Mouse (Mus musculus) liver, embryonic 14.5 days (tissue): ENCODE measurements at regions not wholly inside any gene's neighbourhood (a gene's known extent, or its start where the extent isn't known, plus 50 kb on each side); places are given as distances from the start of the nearest gene placed in this dataset.
"Not testable (repeated sequence)": the region's sequence is repeated elsewhere in the genome, so short reads cannot be mapped to it uniquely, and the experiment has no call there.

Experiments used
- ATAC-seq: fragments of 200-750 bp; cut with Nextera tagmentation; 2 replicates; pipeline ENCODE4 v1.8.0; 2017; ENCODE audit warnings: moderate number of reproducible peaks, mild to moderate bottlenecking, moderate library complexity; ENCODE audit not compliant: insufficient read depth
- DNase-seq, 3 experiments: peaks; one replicate each; pipeline ENCODE4 v3.0.0-alpha.2; 2012 to 2013; ENCODE audit warnings: low read depth in 3 of 3, low spot score in 3 of 3
- H3K27ac ChIP-seq: fragments of 300-500 bp; sonication (generic); 2 replicates; pipeline ENCODE4 v1.5.1; 2014; ENCODE audit warnings: moderate library complexity, mild to moderate bottlenecking, control low read depth, inconsistent platforms
- H3K27me3 ChIP-seq: fragments of 300-500 bp; sonication (generic); 2 replicates; pipeline ENCODE4 v1.6.1; 2014; ENCODE audit warnings: mild to moderate bottlenecking, low read length, moderate library complexity; ENCODE audit not compliant: control insufficient read depth, insufficient read depth
- H3K36me3 ChIP-seq: fragments of 300-500 bp; sonication (generic); replicated peaks from 2 replicates; pipeline ENCODE4 v1.6.1; 2014; ENCODE audit warnings: low read depth; ENCODE audit not compliant: control insufficient read depth, insufficient read depth
- H3K4me1 ChIP-seq, 2 experiments: fragments of 200-500 bp in 1 of 2; fragments of 300-500 bp in 1 of 2; sonication (generic) in 1 of 2; replicated peaks; 2 replicates each; pipeline ENCODE4 v1.6.1; 2012 to 2014; ENCODE audit warnings: antibody characterized with exemption in 1 of 2, inconsistent platforms in 1 of 2, low read length in 1 of 2; ENCODE audit not compliant: control insufficient read depth in 2 of 2, insufficient read depth in 2 of 2
- H3K4me2 ChIP-seq: fragments of 300-500 bp; sonication (generic); 2 replicates; pipeline ENCODE4 v1.6.1; 2014; ENCODE audit warnings: low read depth, mild to moderate bottlenecking, control low read depth, moderate library complexity
- H3K4me3 ChIP-seq, 2 experiments: fragments of 200-500 bp in 1 of 2; fragments of 300-500 bp in 1 of 2; sonication (generic) in 1 of 2; 2 replicates each; pipeline ENCODE4 v1.5.1; 2012 to 2014; ENCODE audit warnings: low read depth in 2 of 2, low read length in 2 of 2, mild to moderate bottlenecking in 2 of 2, control low read depth in 1 of 2, inconsistent platforms in 1 of 2, moderate library complexity in 1 of 2; ENCODE audit not compliant: insufficient read depth in 1 of 2
- H3K9ac ChIP-seq: fragments of 300-500 bp; sonication (generic); replicated peaks from 2 replicates; pipeline ENCODE4 v1.6.1; 2014; ENCODE audit warnings: mild to moderate bottlenecking, control low read depth, moderate library complexity
- H3K9me3 ChIP-seq: fragments of 300-500 bp; sonication (generic); 2 replicates; pipeline ENCODE4 v1.6.1; 2016; ENCODE audit warnings: low read length, mixed read lengths; ENCODE audit not compliant: control insufficient read depth
- CTCF ChIP-seq: IDR thresholded peaks from 2 replicates; pipeline ENCODE4 v1.5.1; 2016; ENCODE audit warnings: antibody characterized with exemption, low read depth, control low read depth
- EP300 ChIP-seq: IDR thresholded peaks from 2 replicates; pipeline ENCODE4 v1.6.1; 2016; ENCODE audit warnings: antibody characterized with exemption, low read depth
- WGBS: fragments of 180-500 bp; shearing (Covaris S2); extraction: QIAGEN DNeasy Blood & Tissue Kit; methylation state at CpG from one replicate; pipeline ENCODE4 v1.1.7; 2014; ENCODE audit not compliant: insufficient replicate concordance; 5-methylcytosine and 5-hydroxymethylcytosine counted together

DNA sequence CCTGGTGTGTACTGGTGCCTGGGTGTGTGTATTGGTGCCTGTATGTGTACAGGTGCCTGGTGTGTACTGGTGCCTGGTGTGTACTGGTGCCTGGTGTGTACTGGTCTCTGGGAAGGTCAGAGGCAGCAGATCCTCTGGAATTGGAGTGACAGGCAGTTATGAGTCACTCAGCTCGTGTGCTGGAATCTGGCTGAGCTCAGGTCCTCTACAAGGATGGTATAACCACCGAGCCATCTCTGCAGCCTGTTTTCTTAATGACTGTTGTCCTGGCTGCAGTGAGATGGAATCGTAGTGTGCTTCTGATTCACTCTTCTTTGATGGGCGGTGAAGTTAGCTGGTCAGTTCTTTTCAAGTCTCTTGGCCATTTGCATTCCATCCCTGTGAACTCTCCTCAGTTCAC is 164.2 kb upstream of the Rtl1 start:
- Histone ChIP-seq H3K4me3 (no peak overlapping the region), H3K9ac (no peak overlapping the region), H3K27me3 (no peaks in the 10 kb centered on the region), H3K4me1 (no peaks in the 10 kb centered on the region), H3K4me2 (no peak overlapping the region), H3K36me3 (no peaks in the 10 kb centered on the region), H3K27ac (no peak overlapping the region), H3K9me3 (no peaks in the 10 kb centered on the region)
- 40% methylated on average over 4 of the region's 4 CpGs for WGBS
- TF ChIP-seq CTCF (no peak), EP300 (no peak)
- ATAC-seq (no peak), DNase-seq (no peak)

DNA sequence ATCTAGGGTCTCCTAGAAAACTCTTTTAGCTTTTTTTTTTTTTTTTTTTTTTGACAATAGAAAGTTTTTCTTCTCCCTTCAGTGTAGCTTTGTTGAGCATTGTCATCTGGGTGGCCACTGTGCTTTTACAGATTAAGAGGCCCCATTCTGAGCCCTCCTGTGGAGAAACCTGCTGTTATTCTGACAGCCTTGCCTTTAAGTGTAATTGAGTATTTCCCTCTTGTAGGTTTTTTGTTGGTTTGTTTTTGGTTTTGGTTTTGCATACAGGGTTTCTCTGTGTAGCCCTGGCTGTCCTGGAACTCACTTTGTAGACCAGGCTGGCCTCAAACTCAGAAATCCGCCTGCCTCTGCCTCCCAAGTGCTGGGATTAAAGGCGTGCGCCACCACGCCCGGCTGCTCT is 166.5 kb upstream of the Rtl1 start:
- not testable (repeated sequence) for H3K4me3 ChIP-seq, H3K27me3 ChIP-seq, H3K9ac ChIP-seq, H3K4me2 ChIP-seq, H3K4me1 ChIP-seq, H3K9me3 ChIP-seq, DNase-seq, ATAC-seq, H3K27ac ChIP-seq, H3K36me3 ChIP-seq
- WGBS: 72% methylated on average over 5 of the region's 5 CpGs

DNA sequence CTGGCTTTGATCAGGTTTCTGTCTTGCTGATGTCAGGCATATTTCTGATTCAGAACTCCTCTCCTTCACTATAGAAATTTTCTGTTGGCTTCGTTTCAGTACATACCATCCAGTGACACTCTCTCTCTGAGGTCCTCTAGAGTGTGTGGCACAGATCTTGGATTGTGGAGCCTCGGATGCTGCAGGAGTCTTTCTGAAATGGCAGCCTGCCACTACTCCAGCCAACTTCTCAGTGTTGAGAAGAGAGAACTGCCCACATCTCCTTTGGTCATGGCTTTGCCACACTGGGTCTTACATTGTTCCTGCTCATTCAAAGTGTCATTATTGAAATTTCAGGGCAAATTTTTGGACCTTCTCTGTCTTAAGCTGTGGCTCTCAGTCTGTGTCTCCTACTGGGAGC is 172.4 kb upstream of the Rtl1 start:
- Histone ChIP-seq H3K9me3 (no peaks in the 10 kb centered on the region), H3K4me3 (no peak overlapping the region), H3K27me3 (no peaks in the 10 kb centered on the region), H3K36me3 (no peaks in the 10 kb centered on the region), H3K4me2 (no peak overlapping the region), H3K9ac (no peak overlapping the region), H3K27ac (no peak overlapping the region), H3K4me1 (no peaks in the 10 kb centered on the region)
- WGBS: 36% methylated on average over 2 of the region's 2 CpGs
- DNase-seq (no peak), ATAC-seq (no peak)
- TF ChIP-seq EP300: no peak
- no peak for TF ChIP-seq CTCF

DNA sequence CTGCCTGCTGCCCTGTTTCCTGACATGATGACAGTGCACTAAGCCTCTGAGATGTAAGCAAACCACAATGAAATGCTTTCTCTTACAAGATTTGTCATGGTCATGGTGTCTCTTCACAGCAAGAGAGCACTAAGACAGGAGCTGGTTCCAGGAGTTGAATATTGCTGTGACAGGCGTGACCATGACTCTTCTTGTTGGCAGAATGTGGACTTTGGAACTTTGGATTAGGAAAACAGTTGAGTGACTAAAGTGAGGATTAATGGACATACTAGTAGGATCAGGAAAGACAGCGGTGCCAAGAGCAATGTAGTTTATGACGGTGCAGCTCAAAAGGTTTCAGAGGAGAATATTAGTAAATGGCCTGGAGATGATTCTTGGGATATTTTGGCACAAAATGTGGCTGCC is 173.8 kb upstream of the Rtl1 start:
- Histone ChIP-seq H3K4me2 (no peak overlapping the region), H3K27me3 (no peaks in the 10 kb centered on the region), H3K36me3 (no peaks in the 10 kb centered on the region), H3K4me1 (no peaks in the 10 kb centered on the region), H3K27ac (no peak overlapping the region), H3K9ac (no peak overlapping the region), H3K4me3 (no peak overlapping the region), H3K9me3 (no peaks in the 10 kb centered on the region)
- WGBS: 68% methylated on average over 3 of the region's 3 CpGs
- no peak for TF ChIP-seq CTCF
- no peak for TF ChIP-seq EP300
- no peak for ATAC-seq
- no peak for DNase-seq

DNA sequence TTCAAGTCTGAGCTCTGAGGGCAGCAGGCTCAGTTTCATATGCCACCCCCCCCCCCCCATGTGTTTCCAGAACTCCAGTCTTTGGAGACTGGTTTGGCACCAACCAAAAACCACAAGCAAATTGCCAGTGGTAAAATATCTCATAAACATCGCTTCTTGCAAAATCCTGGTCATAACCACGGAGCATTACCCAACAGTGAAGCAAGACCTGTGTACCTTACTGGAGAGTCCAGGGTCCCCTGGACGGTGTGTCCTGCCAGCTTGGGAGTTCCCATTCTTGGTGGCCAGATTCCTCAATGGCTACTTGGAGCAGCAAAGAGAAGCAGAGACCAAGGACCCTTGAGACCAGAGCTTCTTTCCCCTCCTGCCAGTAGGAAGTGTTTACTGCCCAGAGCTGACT is 198.7 kb upstream of the Rtl1 start:
- H3K4me2 ChIP-seq: no peak overlapping the region
- TF ChIP-seq EP300 (no peak), CTCF (no peak)
- DNase-seq (no peak), ATAC-seq (no peak)
- no peak overlapping the region for H3K27ac ChIP-seq
- H3K9me3 ChIP-seq: no peaks in the 10 kb centered on the region
- no peaks in the 10 kb centered on the region for H3K27me3 ChIP-seq
- no peaks in the 10 kb centered on the region for H3K36me3 ChIP-seq
- no peak overlapping the region for H3K9ac ChIP-seq
- H3K4me3 ChIP-seq: no peak overlapping the region
- WGBS: 49% methylated on average over 3 of the region's 3 CpGs
- no peaks in the 10 kb centered on the region for H3K4me1 ChIP-seq

DNA sequence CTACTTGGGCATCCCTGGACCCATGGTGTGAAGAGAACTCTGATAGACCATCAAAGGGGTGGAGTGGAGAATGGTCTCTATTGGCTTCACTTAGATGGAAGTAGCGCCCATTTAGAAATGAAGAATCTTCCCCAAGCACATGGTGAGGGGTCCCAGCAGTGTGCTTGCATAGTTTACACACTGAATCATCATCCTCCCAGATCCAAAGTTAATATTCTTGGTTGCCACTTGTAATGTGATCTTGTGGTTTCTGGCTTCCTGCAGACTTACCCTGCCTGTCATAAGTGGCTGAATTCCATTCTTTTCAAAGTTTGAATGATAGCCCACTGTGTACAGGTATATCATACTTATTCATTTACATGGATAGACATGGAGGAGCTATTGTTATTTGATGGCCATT is 199.3 kb upstream of the Rtl1 start:
- no peak for ATAC-seq

More for the DNA sequence above, 199.3 kb upstream of the Rtl1 start:
- H3K27me3 ChIP-seq: no peaks in the 10 kb centered on the region
- no peaks in the 10 kb centered on the region for H3K9me3 ChIP-seq
- no peak for DNase-seq
- H3K4me3 ChIP-seq: no peak overlapping the region
- H3K4me2 ChIP-seq: no peak overlapping the region
- no peaks in the 10 kb centered on the region for H3K36me3 ChIP-seq
- TF ChIP-seq EP300: no peak
- TF ChIP-seq CTCF: no peak
- no peaks in the 10 kb centered on the region for H3K4me1 ChIP-seq
- WGBS: 36% methylated on average over 1 of the region's 1 CpGs
- no peak overlapping the region for H3K27ac ChIP-seq
- no peak overlapping the region for H3K9ac ChIP-seq
